In genomic region chr9:15287846-15288245, GRCm38 (mm10) we compare ENCODE assay signal across 21 mouse cellular contexts. TPM values are rescaled to one million over a fixed set of nuclear protein-coding genes. Genes with fewer than 3 reads are reported as not detected.
"Had no signal": no experiment of that assay in that cellular context is flagged by ENCODE, and none has a peak within 500 bp of the region (broad histone marks: within the 10 kb centered on the region; RNA-seq: fewer than 3 reads in every experiment).

No protein-coding gene starts in this region.

- H3K27me3 ChIP-seq: liver, embryonic 13.5 days; lung, embryonic 15.5 days; midbrain, embryonic 12.5 days; midbrain, embryonic 15.5 days; neural tube, embryonic 12.5 days had no signal

- H3K4me3 ChIP-seq: left cerebral cortex, adult 2 months; liver, embryonic 13.5 days; lung, embryonic 15.5 days; midbrain, embryonic 12.5 days; midbrain, embryonic 15.5 days; neural tube, embryonic 12.5 days had no signal

- H3K36me3 ChIP-seq: lung, embryonic 15.5 days had no signal

- H3K4me2 ChIP-seq: liver, embryonic 13.5 days; lung, embryonic 15.5 days; midbrain, embryonic 12.5 days; midbrain, embryonic 15.5 days; neural tube, embryonic 12.5 days had no signal

- H3K9ac ChIP-seq: liver, embryonic 13.5 days; lung, embryonic 15.5 days; midbrain, embryonic 12.5 days; midbrain, embryonic 15.5 days; neural tube, embryonic 12.5 days had no signal

- H3K9me3 ChIP-seq: liver, embryonic 13.5 days; lung, embryonic 15.5 days; midbrain, embryonic 12.5 days; midbrain, embryonic 15.5 days; neural tube, embryonic 12.5 days had no signal

- DNase-seq: kidney, adult 11 months; kidney, adult 8-10 months; kidney, postnatal 14 days; kidney, postnatal 4 days; layer of hippocampus, postnatal 36 days; liver, embryonic 13.5 days; lung, adult 18-20 months; lung, postnatal 10 days; lung, postnatal 36 days; retina, postnatal 1 day; right cerebral cortex, postnatal 25 days; spleen, adult 18-20 months; thymus, adult 2 months; thymus, postnatal 14 days; thymus, postnatal 4 days had no signal

- ATAC-seq: midbrain, embryonic 15.5 days had no signal

- H3K27ac ChIP-seq: left cerebral cortex, adult 2 months; liver, embryonic 13.5 days; lung, embryonic 15.5 days; midbrain, embryonic 12.5 days; midbrain, embryonic 15.5 days; neural tube, embryonic 12.5 days had no signal

- H3K4me1 ChIP-seq: lung, embryonic 15.5 days; midbrain, embryonic 12.5 days; midbrain, embryonic 15.5 days; neural tube, embryonic 12.5 days had no signal

RNA-seq across cellular contexts. Expression of gene Vstm5, which starts 49.0 kb away (rescaled TPM):
- total RNA-seq: neutrophil, adult 5-6 weeks had no signal
